Mouse (Mus musculus) hindbrain, postnatal 0 days (tissue): ENCODE results near the gene Tmem238l. TPM values are rescaled to one million over a fixed set of nuclear protein-coding genes. Genes with fewer than 3 reads are reported as not detected.
A peak's percentile ranks its signal among the peaks of the same experiment; 100 is the strongest.

Source experiments
- ATAC-seq: fragments of 200-750 bp; cut with Nextera tagmentation; 2 replicates; pipeline ENCODE4 v1.8.0; 2017; ENCODE audit warnings: mild to moderate bottlenecking, moderate TSS enrichment, moderate library complexity
- DNase-seq: peaks from one replicate; pipeline ENCODE4 v3.0.0-alpha.2; 2015; ENCODE audit warnings: low spot score
- H3K27ac ChIP-seq: fragments of 300-500 bp; sonication (generic); 2 replicates; pipeline ENCODE4 v1.5.1; 2014; ENCODE audit warnings: mild to moderate bottlenecking
- H3K27me3 ChIP-seq: fragments of 300-500 bp; sonication (generic); 2 replicates; pipeline ENCODE4 v1.6.1; 2014; ENCODE audit warnings: low read length, mixed read lengths; ENCODE audit not compliant: insufficient read depth
- H3K36me3 ChIP-seq: fragments of 300-500 bp; sonication (generic); 2 replicates; pipeline ENCODE4 v1.6.1; 2014; ENCODE audit warnings: low read length, mixed read lengths; ENCODE audit not compliant: insufficient read depth
- H3K4me1 ChIP-seq: fragments of 300-500 bp; sonication (generic); 2 replicates; pipeline ENCODE4 v1.6.1; 2014; ENCODE audit warnings: antibody characterized with exemption, low read length, mixed read lengths; ENCODE audit not compliant: insufficient read depth
- H3K4me2 ChIP-seq: fragments of 300-500 bp; sonication (generic); 2 replicates; pipeline ENCODE4 v1.6.1; 2014; ENCODE audit warnings: low read depth, mild to moderate bottlenecking, low read length, moderate library complexity, mixed read lengths
- H3K4me3 ChIP-seq: fragments of 300-500 bp; sonication (generic); 2 replicates; pipeline ENCODE4 v1.5.1; 2014; ENCODE audit warnings: low read length
- H3K9ac ChIP-seq: fragments of 300-500 bp; sonication (generic); replicated peaks from 2 replicates; pipeline ENCODE4 v1.6.1; 2014; ENCODE audit warnings: mild to moderate bottlenecking, low read length, moderate library complexity, mixed read lengths
- H3K9me3 ChIP-seq: fragments of 300-500 bp; sonication (generic); 2 replicates; pipeline ENCODE4 v1.6.1; 2016; ENCODE audit warnings: low read length, mixed read lengths
- CTCF ChIP-seq: IDR thresholded peaks from 2 replicates; pipeline ENCODE4 v1.5.1; 2016; ENCODE audit warnings: antibody characterized with exemption, control low read depth, low read depth
- WGBS: fragments of 180-500 bp; shearing (Covaris S2); extraction: QIAGEN DNeasy Blood & Tissue Kit; methylation state at CpG from one replicate; pipeline ENCODE4 v1.1.7; 2014; 5-methylcytosine and 5-hydroxymethylcytosine counted together
- polyA plus RNA-seq: library from polyadenylated mRNA; unstranded; fragments of >200 nt; fragmentation: Nextera tagmentation; extraction: Ambion mirVana; gene quantifications from 2 replicates; pipeline ENCODE4 v1.2.1, GENCODE M21; 2015
- total RNA-seq: library from RNA; depleted of rRNA; stranded (reverse); fragments of >200 nt; gene quantifications from 2 replicates; pipeline ENCODE4 v1.2.3, GENCODE M21; 2014; rRNA removed

Gene Tmem238l
- total RNA-seq = not detected in 2 replicates
- polyA plus RNA-seq = not detected in 2 replicates

- no peak for ATAC-seq
- H3K27me3 ChIP-seq = no peaks in the 10 kb centered on the region
- 0 out of 2 replicates have a peak, but pooled peaks cover 2% of the 10 kb centered on the region for H3K9me3 ChIP-seq
- H3K36me3 ChIP-seq = no peaks in the 10 kb centered on the region
- H3K4me2 ChIP-seq = no peak within 1 kb of the TSS
- no peaks in the 10 kb centered on the region for H3K4me1 ChIP-seq
- 74% methylated on average over 9 of the region's 9 CpGs for WGBS
- no peak for TF ChIP-seq CTCF
- H3K9ac ChIP-seq = no peak within 1 kb of the TSS
- no peak for DNase-seq
- H3K27ac ChIP-seq = no peak within 1 kb of the TSS
- no peak within 1 kb of the TSS for H3K4me3 ChIP-seq
Observed at GRCm38 (mm10) chr11:66956303-66956702, at the start of gene Tmem238l. TSS of gene Tmem238l (plus strand) at chr11:66956638.

- DNase-seq (no peak), ATAC-seq (no peak)
- no peak for TF ChIP-seq CTCF
- Histone ChIP-seq H3K4me1 (no peaks in the 10 kb centered on the region), H3K4me3 (no peak within 1 kb of the TSS), H3K9ac (no peak within 1 kb of the TSS), H3K27ac (no peak within 1 kb of the TSS), H3K4me2 (no peak within 1 kb of the TSS), H3K36me3 (no peaks in the 10 kb centered on the region), H3K27me3 (no peaks in the 10 kb centered on the region), H3K9me3 (no peaks in the 10 kb centered on the region)
- WGBS = 62% methylated on average over 10 of the region's 10 CpGs
Observed at GRCm38 (mm10) chr11:66911811-66912210, 44.6 kb upstream of the Tmem238l start, which contains the start of gene Pirt. TSS of gene Pirt (plus strand) at chr11:66911981.

- H3K27me3 ChIP-seq = no peaks in the 10 kb centered on the region
- H3K36me3 ChIP-seq = no peaks in the 10 kb centered on the region
- H3K4me2 ChIP-seq = no peak overlapping the region
- 65% methylated on average over 17 of the region's 17 CpGs for WGBS
- H3K9ac ChIP-seq = no peak overlapping the region
- H3K9me3 ChIP-seq = no peaks in the 10 kb centered on the region
- DNase-seq (no peak), ATAC-seq (no peak)
- no peak for TF ChIP-seq CTCF
- no peak overlapping the region for H3K27ac ChIP-seq
- H3K4me3 ChIP-seq = no peak overlapping the region
- no peaks in the 10 kb centered on the region for H3K4me1 ChIP-seq
Observed at GRCm38 (mm10) chr11:66912531-66913458, 43.6 kb upstream of the Tmem238l start.

GRCm38 (mm10) chr11:66914249-66914648, 42.2 kb upstream of the Tmem238l start:
- Histone ChIP-seq H3K9ac (no peak overlapping the region), H3K4me1 (no peaks in the 10 kb centered on the region), H3K4me2 (no peak overlapping the region), H3K9me3 (no peaks in the 10 kb centered on the region), H3K27ac (no peak overlapping the region), H3K36me3 (no peaks in the 10 kb centered on the region), H3K27me3 (no peaks in the 10 kb centered on the region), H3K4me3 (no peak overlapping the region)
- 16% methylated on average over 3 of the region's 3 CpGs for WGBS
- peak; percentile 63 for DNase-seq
- peak; percentile 65 for TF ChIP-seq CTCF
- no peak for ATAC-seq

GRCm38 (mm10) chr11:66920012-66920411, 36.4 kb upstream of the Tmem238l start:
- no peak for TF ChIP-seq CTCF
- no peak overlapping the region for H3K4me2 ChIP-seq
- no peaks in the 10 kb centered on the region for H3K4me1 ChIP-seq
- H3K9ac ChIP-seq = no peak overlapping the region
- H3K9me3 ChIP-seq = no peaks in the 10 kb centered on the region
- H3K27me3 ChIP-seq = no peaks in the 10 kb centered on the region
- no peak overlapping the region for H3K27ac ChIP-seq
- DNase-seq = no peak
- no peak overlapping the region for H3K4me3 ChIP-seq
- no peak for ATAC-seq
- WGBS = 81% methylated on average over 2 of the region's 2 CpGs
- no peaks in the 10 kb centered on the region for H3K36me3 ChIP-seq

- WGBS = 80% methylated on average over 11 of the region's 11 CpGs
- H3K4me2 ChIP-seq = no peak overlapping the region
Observed at GRCm38 (mm10) chr11:66924095-66924823, 32.2 kb upstream of the Tmem238l start.

More at GRCm38 (mm10) chr11:66924095-66924823, 32.2 kb upstream of the Tmem238l start:
- Histone ChIP-seq H3K4me1 (no peaks in the 10 kb centered on the region), H3K9me3 (no peaks in the 10 kb centered on the region), H3K4me3 (no peak overlapping the region), H3K9ac (no peak overlapping the region), H3K27ac (no peak overlapping the region), H3K27me3 (no peaks in the 10 kb centered on the region), H3K36me3 (no peaks in the 10 kb centered on the region)
- DNase-seq = no peak
- no peak for ATAC-seq
- TF ChIP-seq CTCF = no peak
